Mouse (Mus musculus) kidney, embryonic 14.5 days (tissue): ENCODE measurements around the gene F12. TPM values are rescaled to one million over a fixed set of nuclear protein-coding genes. Genes with fewer than 3 reads are reported as not detected.

Experiments used
- ATAC-seq: fragments of 200-750 bp; cut with Nextera tagmentation; 2 replicates; pipeline ENCODE4 v1.8.0; 2017; ENCODE audit warnings: moderate number of reproducible peaks, mild to moderate bottlenecking, moderate TSS enrichment, moderate library complexity; ENCODE audit not compliant: low FRiP score, low TSS enrichment
- H3K27ac ChIP-seq: fragments of 300-500 bp; sonication (generic); 2 replicates; pipeline ENCODE4 v1.5.1; 2014; ENCODE audit warnings: low read depth, mild to moderate bottlenecking, low read length, moderate library complexity, mixed read lengths
- H3K27me3 ChIP-seq: fragments of 300-500 bp; sonication (generic); 2 replicates; pipeline ENCODE4 v1.6.1; 2014; ENCODE audit warnings: mild to moderate bottlenecking, low read length; ENCODE audit not compliant: control insufficient read depth, insufficient read depth
- H3K36me3 ChIP-seq: fragments of 300-500 bp; sonication (generic); 2 replicates; pipeline ENCODE4 v1.6.1; 2014; ENCODE audit warnings: low read length, mixed read lengths; ENCODE audit not compliant: control insufficient read depth, insufficient read depth
- H3K4me1 ChIP-seq: fragments of 300-500 bp; sonication (generic); 2 replicates; pipeline ENCODE4 v1.6.1; 2014; ENCODE audit warnings: low read length, mixed read lengths; ENCODE audit not compliant: control insufficient read depth, insufficient read depth
- H3K4me2 ChIP-seq: fragments of 300-500 bp; sonication (generic); replicated peaks from 2 replicates; pipeline ENCODE4 v1.6.1; 2014; ENCODE audit warnings: low read depth, mild to moderate bottlenecking, low read length
- H3K4me3 ChIP-seq: fragments of 300-500 bp; sonication (generic); 2 replicates; pipeline ENCODE4 v1.5.1; 2014; ENCODE audit warnings: mild to moderate bottlenecking, low read length
- H3K9ac ChIP-seq: fragments of 300-500 bp; sonication (generic); 2 replicates; pipeline ENCODE4 v1.6.1; 2014; ENCODE audit warnings: low read depth, mild to moderate bottlenecking, low read length, moderate library complexity
- H3K9me3 ChIP-seq: fragments of 300-500 bp; sonication (generic); 2 replicates; pipeline ENCODE4 v1.6.1; 2016; ENCODE audit warnings: low read length; ENCODE audit not compliant: control insufficient read depth
- WGBS: fragments of 180-500 bp; shearing (Covaris S2); extraction: QIAGEN DNeasy Blood & Tissue Kit; methylation state at CpG from one replicate; pipeline ENCODE4 v1.1.7; 2014; 5-methylcytosine and 5-hydroxymethylcytosine counted together
- polyA plus RNA-seq: library from polyadenylated mRNA; unstranded; fragments of >200 nt; fragmentation: Nextera tagmentation; extraction: Ambion mirVana; gene quantifications from 2 replicates; pipeline ENCODE4 v1.2.1, GENCODE M21; 2014

F12 gene
- polyA plus RNA-seq, 1 experiment from 2014 or later: not detected

- 96% methylated on average over 16 of the region's 16 CpGs for WGBS
- H3K9ac ChIP-seq: no peak overlapping the region
These were observed 25.4 kb upstream of the F12 start for GRCm38 (mm10) chr13:55451785-55452549.

GRCm38 (mm10) chr13:55451296-55451695 is 24.7 kb upstream of the F12 start:
- no peak overlapping the region for H3K27ac ChIP-seq
- peaks cover 14% of the 10 kb centered on the region for H3K4me1 ChIP-seq
- peaks cover 66% of the 10 kb centered on the region for H3K36me3 ChIP-seq
- no peak for ATAC-seq
- 93% methylated on average over 10 of the region's 10 CpGs for WGBS
- H3K9me3 ChIP-seq: no peaks in the 10 kb centered on the region
- no peaks in the 10 kb centered on the region for H3K27me3 ChIP-seq
- no peak overlapping the region for H3K4me2 ChIP-seq
- H3K9ac ChIP-seq: no peak overlapping the region
- no peak overlapping the region for H3K4me3 ChIP-seq

More at GRCm38 (mm10) chr13:55451785-55452549, 25.4 kb upstream of the F12 start:
- Histone ChIP-seq H3K27me3 (no peaks in the 10 kb centered on the region), H3K27ac (no peak overlapping the region), H3K4me3 (no peak overlapping the region), H3K36me3 (peaks cover 70% of the 10 kb centered on the region), H3K9me3 (no peaks in the 10 kb centered on the region), H3K4me1 (peaks cover 7% of the 10 kb centered on the region; the same call in 1 of the 2 replicates), H3K4me2 (no peak overlapping the region)
- ATAC-seq: no peak

GRCm38 (mm10) chr13:55450511-55450980 is 24.0 kb upstream of the F12 start:
- no peak overlapping the region for H3K4me2 ChIP-seq
- H3K27ac ChIP-seq: no peak overlapping the region
- no peak overlapping the region for H3K4me3 ChIP-seq
- H3K36me3 ChIP-seq: peaks cover 59% of the 10 kb centered on the region
- no peaks in the 10 kb centered on the region for H3K9me3 ChIP-seq
- H3K9ac ChIP-seq: no peak overlapping the region
- no peaks in the 10 kb centered on the region for H3K27me3 ChIP-seq
- H3K4me1 ChIP-seq: peaks cover 18% of the 10 kb centered on the region
- ATAC-seq: no peak
- WGBS: 89% methylated on average over 11 of the region's 11 CpGs

GRCm38 (mm10) chr13:55449679-55450441 is 23.3 kb upstream of the F12 start:
- H3K9ac ChIP-seq: no peak overlapping the region
- no peak overlapping the region for H3K27ac ChIP-seq
- no peak for ATAC-seq
- H3K36me3 ChIP-seq: peaks cover 52% of the 10 kb centered on the region
- no peaks in the 10 kb centered on the region for H3K27me3 ChIP-seq
- WGBS: 93% methylated on average over 17 of the region's 17 CpGs
- H3K4me2 ChIP-seq: no peak overlapping the region
- peaks cover 18% of the 10 kb centered on the region for H3K4me1 ChIP-seq
- H3K9me3 ChIP-seq: no peaks in the 10 kb centered on the region
- no peak overlapping the region for H3K4me3 ChIP-seq

GRCm38 (mm10) chr13:55449205-55449604 is 22.6 kb upstream of the F12 start:
- Histone ChIP-seq H3K27me3 (no peaks in the 10 kb centered on the region), H3K36me3 (peaks cover 46% of the 10 kb centered on the region), H3K4me1 (peaks cover 18% of the 10 kb centered on the region), H3K9ac (no peak overlapping the region), H3K27ac (no peak overlapping the region), H3K4me3 (no peak overlapping the region), H3K9me3 (no peaks in the 10 kb centered on the region), H3K4me2 (no peak overlapping the region)
- no peak for ATAC-seq
- WGBS: 95% methylated on average over 9 of the region's 9 CpGs

GRCm38 (mm10) chr13:55448131-55448530 is 21.5 kb upstream of the F12 start:
- peaks cover 36% of the 10 kb centered on the region for H3K36me3 ChIP-seq

GRCm38 (mm10) chr13:55447543-55447943 is 20.9 kb upstream of the F12 start:
- H3K9me3 ChIP-seq: no peaks in the 10 kb centered on the region
- H3K27ac ChIP-seq: no peak overlapping the region
- no peak overlapping the region for H3K9ac ChIP-seq
- no peak overlapping the region for H3K4me2 ChIP-seq
- H3K36me3 ChIP-seq: peaks cover 30% of the 10 kb centered on the region
- H3K4me3 ChIP-seq: no peak overlapping the region
- WGBS: 43% methylated on average over 3 of the region's 3 CpGs
- no peak for ATAC-seq
- H3K27me3 ChIP-seq: no peaks in the 10 kb centered on the region
- peaks cover 23% of the 10 kb centered on the region for H3K4me1 ChIP-seq

More at GRCm38 (mm10) chr13:55448131-55448530, 21.5 kb upstream of the F12 start:
- no peak overlapping the region for H3K4me3 ChIP-seq
- H3K9me3 ChIP-seq: no peaks in the 10 kb centered on the region
- 93% methylated on average over 5 of the region's 5 CpGs for WGBS
- no peak for ATAC-seq
- no peak overlapping the region for H3K4me2 ChIP-seq
- peaks cover 23% of the 10 kb centered on the region for H3K4me1 ChIP-seq
- H3K27ac ChIP-seq: no peak overlapping the region
- no peak overlapping the region for H3K9ac ChIP-seq
- H3K27me3 ChIP-seq: no peaks in the 10 kb centered on the region

GRCm38 (mm10) chr13:55446483-55447105 is 20.0 kb upstream of the F12 start:
- peak overlapping the region; percentile 96; the same call in 1 of the 2 replicates for H3K9ac ChIP-seq
- no peaks in the 10 kb centered on the region for H3K9me3 ChIP-seq
- H3K4me2 ChIP-seq: peak overlapping the region; percentile 80
- peaks cover 23% of the 10 kb centered on the region for H3K4me1 ChIP-seq
- peaks cover 20% of the 10 kb centered on the region for H3K36me3 ChIP-seq
- 78% methylated on average over 6 of the region's 6 CpGs for WGBS
- ATAC-seq: no peak
- peak overlapping the region; percentile 88 for H3K4me3 ChIP-seq
- no peaks in the 10 kb centered on the region for H3K27me3 ChIP-seq
- H3K27ac ChIP-seq: no peak overlapping the region
